Mouse (Mus musculus): Measurements from ENCODE around the gene Trim7.

DNA sequence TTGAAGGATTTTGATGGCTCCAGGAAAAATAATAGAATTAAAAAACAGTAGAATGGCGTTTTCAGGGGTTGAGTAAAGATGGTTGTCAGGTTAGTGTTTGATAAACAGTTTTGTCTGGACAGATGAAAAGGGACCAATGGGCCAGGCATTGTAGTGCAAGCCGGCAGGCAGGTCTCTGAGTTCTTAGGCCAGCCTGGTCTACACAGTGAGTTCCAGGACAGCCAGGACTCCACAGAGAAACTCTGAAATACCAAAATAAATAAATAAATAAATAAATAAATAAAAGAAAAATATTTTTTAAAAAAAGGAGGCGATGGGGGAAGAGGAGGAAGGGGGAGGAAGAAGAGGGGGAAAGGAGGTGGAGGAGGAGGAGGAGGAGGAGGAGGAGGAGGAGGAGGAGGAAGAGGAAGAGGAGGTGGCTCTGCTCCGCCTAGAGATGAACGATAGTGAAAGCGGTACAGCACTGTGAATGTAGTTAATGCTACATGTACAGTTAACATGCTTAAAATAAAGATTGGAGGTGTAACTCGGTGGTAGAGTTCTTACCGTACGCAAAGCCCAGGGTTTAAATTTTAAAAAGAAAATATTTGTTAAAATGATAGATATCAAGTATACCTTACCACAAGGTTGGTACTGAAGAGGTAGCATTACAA, 7.3 kb downstream of the Trim7 start:
- no peak for TF ChIP-seq CTCF (IDR thresholded peaks at IDR 0.05; ENCODE audit: low read depth)
- TF ChIP-seq EP300 (IDR thresholded peaks at IDR 0.05; ENCODE audit: low read depth): no peak

All from heart, postnatal 0 days (tissue).